Mouse (Mus musculus) limb, embryonic 12.5 days (tissue): ENCODE results near the gene Nelfb. TPM values are rescaled to one million over a fixed set of nuclear protein-coding genes. Genes with fewer than 3 reads are reported as not detected.
"Not testable (repeated sequence)": the region's sequence is repeated elsewhere in the genome, so short reads cannot be mapped to it uniquely, and the experiment has no call there.

Source experiments
- ATAC-seq: fragments of 200-750 bp; cut with Nextera tagmentation; 2 replicates; pipeline ENCODE4 v1.8.0; 2017; ENCODE audit warnings: low read depth, moderate TSS enrichment; ENCODE audit not compliant: insufficient number of reproducible peaks, insufficient read depth, low FRiP score, low TSS enrichment
- H3K27ac ChIP-seq: fragments of 300-500 bp; sonication (generic); 2 replicates; pipeline ENCODE4 v1.5.1; 2016; ENCODE audit warnings: mild to moderate bottlenecking, moderate library complexity
- H3K27me3 ChIP-seq: fragments of 300-500 bp; sonication (generic); 2 replicates; pipeline ENCODE4 v1.6.1; 2016; ENCODE audit warnings: mild to moderate bottlenecking, moderate library complexity
- H3K36me3 ChIP-seq: fragments of 300-500 bp; sonication (generic); 2 replicates; pipeline ENCODE4 v1.6.1; 2016; ENCODE audit warnings: mild to moderate bottlenecking, moderate library complexity
- H3K4me1 ChIP-seq: fragments of 300-500 bp; sonication (generic); replicated peaks from 2 replicates; pipeline ENCODE4 v1.6.1; 2016
- H3K4me2 ChIP-seq: fragments of 300-500 bp; sonication (generic); 2 replicates; pipeline ENCODE4 v1.6.1; 2016; ENCODE audit warnings: mild to moderate bottlenecking, moderate library complexity
- H3K4me3 ChIP-seq: fragments of 300-500 bp; sonication (generic); replicated peaks from 2 replicates; pipeline ENCODE4 v1.5.1; 2016; ENCODE audit warnings: mild to moderate bottlenecking
- H3K9ac ChIP-seq: fragments of 300-500 bp; sonication (generic); replicated peaks from 2 replicates; pipeline ENCODE4 v1.6.1; 2016; ENCODE audit warnings: mild to moderate bottlenecking, moderate library complexity
- H3K9me3 ChIP-seq: fragments of 300-500 bp; sonication (generic); 2 replicates; pipeline ENCODE4 v1.6.1; 2016; ENCODE audit warnings: mild to moderate bottlenecking, moderate library complexity
- WGBS: fragments of 180-500 bp; shearing (Covaris S2); methylation state at CpG from one replicate; pipeline ENCODE4 v1.1.7; 2016; 5-methylcytosine and 5-hydroxymethylcytosine counted together
- polyA plus RNA-seq: library from polyadenylated mRNA; unstranded; fragments of >200 nt; fragmentation: Nextera tagmentation; extraction: Ambion mirVana; gene quantifications from 2 replicates; pipeline ENCODE4 v1.2.1, GENCODE M21; 2016

Gene Nelfb
- polyA plus RNA-seq, result 118 and 121 TPM in 2 replicates

GRCm38 (mm10) chr2:25211121-25211670, at the start of gene Nelfb:
Nelfb (minus strand) TSS chr2:25211489.
- Histone ChIP-seq H3K4me1 (peaks cover 14% of the 10 kb centered on the region), H3K36me3 (peaks cover 28% of the 10 kb centered on the region), H3K9me3 (no peaks in the 10 kb centered on the region), H3K27me3 (peaks cover 22% of the 10 kb centered on the region), H3K4me2 (peak within 1 kb of the TSS; percentile 94), H3K9ac (peak within 1 kb of the TSS; percentile 90), H3K4me3 (peak within 1 kb of the TSS; percentile 83), H3K27ac (peak within 1 kb of the TSS; percentile 92)
- WGBS, result under 1% methylated on average over 44 of the region's 44 CpGs
- peak; percentile 85 for ATAC-seq

- Histone ChIP-seq H3K4me2 (no peak overlapping the region), H3K36me3 (no peaks in the 10 kb centered on the region), H3K9ac (no peak overlapping the region), H3K27me3 (peaks cover 12% of the 10 kb centered on the region), H3K27ac (no peak overlapping the region), H3K4me3 (no peak overlapping the region), H3K9me3 (no peaks in the 10 kb centered on the region), H3K4me1 (peaks cover 24% of the 10 kb centered on the region)
- no peak for ATAC-seq
- WGBS, result 67% methylated on average over 2 of the region's 2 CpGs
These were observed 47.6 kb upstream of the Nelfb start for GRCm38 (mm10) chr2:25258887-25259286.

GRCm38 (mm10) chr2:25257250-25257649, 46.0 kb upstream of the Nelfb start:
- not testable (repeated sequence) for H3K4me2 ChIP-seq, H3K9me3 ChIP-seq, ATAC-seq, H3K36me3 ChIP-seq, H3K4me3 ChIP-seq, H3K27me3 ChIP-seq, H3K27ac ChIP-seq, H3K9ac ChIP-seq
- peaks cover 15% of the 10 kb centered on the region for H3K4me1 ChIP-seq
- 88% methylated on average over 5 of the region's 5 CpGs for WGBS

DNA sequence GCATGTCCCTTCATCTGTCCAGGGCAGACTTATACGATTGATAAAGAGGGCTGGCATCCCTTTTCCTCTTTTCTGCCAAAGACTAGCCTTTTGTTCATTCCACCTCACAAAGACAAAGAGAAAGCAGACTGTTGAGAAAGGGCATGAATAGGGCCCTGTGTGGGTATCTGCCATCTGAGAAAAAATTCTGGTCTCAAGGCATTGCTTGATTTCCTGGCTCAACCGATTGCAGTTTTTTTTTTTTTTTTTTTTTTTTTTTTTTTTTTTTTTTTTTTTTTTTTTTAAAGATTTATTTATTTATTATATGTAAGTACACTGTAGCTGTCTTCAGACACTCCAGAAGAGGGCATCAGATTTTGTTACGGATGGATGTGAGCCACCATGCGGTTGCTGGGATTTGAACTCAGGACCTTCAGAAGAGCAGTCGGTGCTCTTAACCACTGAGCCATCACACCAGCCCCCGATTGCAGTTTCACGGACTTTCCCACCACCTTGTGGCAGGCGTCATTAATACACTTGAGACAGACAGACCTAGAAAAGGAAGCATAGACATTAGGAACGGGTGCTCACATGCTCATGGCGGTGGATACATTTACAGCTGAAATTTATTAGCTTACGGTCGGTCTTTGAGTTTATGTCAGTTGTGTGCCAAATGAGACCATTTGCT, 45.3 kb upstream of the Nelfb start:
- H3K9ac ChIP-seq, result peak overlapping the region; percentile 75; the same call in 1 of the 2 replicates
- H3K4me2 ChIP-seq, result peak overlapping the region; percentile 97
- H3K4me3 ChIP-seq, result peak overlapping the region; percentile 79
- 59% methylated on average over 12 of the region's 12 CpGs for WGBS
- not testable (repeated sequence) for H3K9me3 ChIP-seq, H3K27ac ChIP-seq, H3K27me3 ChIP-seq, ATAC-seq
- H3K36me3 ChIP-seq, result peaks cover 10% of the 10 kb centered on the region
- H3K4me1 ChIP-seq, result peaks cover 15% of the 10 kb centered on the region

- Histone ChIP-seq H3K27me3 (no peaks in the 10 kb centered on the region), H3K4me2 (peak within 1 kb of the TSS; percentile 97)
- peak; percentile 57; the same call in 1 of the 2 replicates for ATAC-seq
These were observed 44.0 kb upstream of the Nelfb start, which contains the start of gene Tmem203 for GRCm38 (mm10) chr2:25255284-25255779. Tmem203 (plus strand) TSS chr2:25255439.

DNA sequence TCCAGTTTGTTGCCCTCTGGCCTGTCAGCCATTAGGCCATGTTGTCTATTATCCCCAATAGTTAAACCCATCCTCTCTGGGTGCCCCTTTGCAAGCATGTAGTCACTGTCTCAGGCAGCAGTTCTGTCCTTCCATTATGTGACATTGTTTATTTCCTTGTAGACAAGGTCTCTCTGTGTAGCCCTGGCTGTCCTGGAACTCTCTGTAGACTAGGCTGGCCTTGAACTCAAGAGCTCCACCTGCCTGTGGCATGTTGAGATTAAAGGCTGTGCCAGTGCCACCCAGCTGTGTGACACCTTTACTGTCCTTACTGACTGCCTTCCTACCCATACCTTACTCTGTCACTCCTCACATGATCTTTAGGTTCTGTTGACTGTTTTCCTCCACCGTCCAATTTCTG, 41.0 kb upstream of the Nelfb start:
- 80% methylated on average over 1 of the region's 1 CpGs for WGBS
- Histone ChIP-seq H3K27ac (no peak overlapping the region), H3K36me3 (peaks cover 53% of the 10 kb centered on the region)

More at GRCm38 (mm10) chr2:25255284-25255779, 44.0 kb upstream of the Nelfb start, which contains the start of gene Tmem203:
- Histone ChIP-seq H3K9me3 (no peaks in the 10 kb centered on the region), H3K4me3 (peak within 1 kb of the TSS; percentile 79), H3K9ac (peak within 1 kb of the TSS; percentile 75), H3K4me1 (peaks cover 15% of the 10 kb centered on the region), H3K36me3 (peaks cover 23% of the 10 kb centered on the region), H3K27ac (peak within 1 kb of the TSS; percentile 64)
- under 1% methylated on average over 39 of the region's 39 CpGs for WGBS

DNA sequence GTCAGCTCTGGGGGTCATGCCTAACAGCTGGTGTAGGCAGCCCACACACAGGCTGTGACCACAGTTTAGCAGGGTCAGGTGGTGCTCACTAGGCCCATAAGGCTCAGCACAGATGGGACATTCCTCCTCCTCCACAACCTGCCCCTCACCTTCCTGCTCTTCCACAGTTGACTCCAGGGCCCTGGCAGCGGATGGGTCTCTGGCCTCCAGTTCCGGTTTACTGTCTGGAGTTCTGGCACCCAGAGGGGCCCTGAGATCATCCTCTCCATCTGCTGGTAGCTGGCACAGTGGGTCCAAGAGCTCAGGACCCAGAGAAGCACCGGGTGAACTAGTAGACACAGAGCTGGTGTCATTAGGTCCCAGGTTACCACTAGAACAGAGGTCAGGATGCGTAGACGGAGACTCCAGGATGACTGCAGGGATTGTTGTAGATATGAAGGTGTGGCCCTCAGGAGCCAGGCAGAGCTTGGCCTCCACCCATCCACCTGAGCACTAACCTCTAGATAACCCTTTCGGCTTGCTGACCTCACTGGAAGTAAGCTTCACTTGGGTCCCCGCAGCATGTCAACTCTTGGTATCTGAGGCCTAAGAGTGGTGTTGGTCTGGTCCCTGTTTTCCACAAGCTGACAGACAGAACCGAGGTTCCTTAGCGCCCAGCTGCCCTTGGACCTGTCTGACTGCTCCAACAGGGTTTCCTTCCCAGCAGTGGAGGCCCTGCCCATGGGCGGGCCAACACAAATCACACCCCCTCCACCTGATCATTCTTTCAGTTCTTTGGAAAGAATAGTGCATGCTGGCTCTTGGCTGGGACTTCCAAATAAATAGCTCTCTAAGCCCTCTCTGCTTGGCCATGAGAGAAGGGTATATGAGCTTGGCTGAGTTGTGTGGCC, 35.1 kb upstream of the Nelfb start, which contains the start of gene AL732309.1:
AL732309.1 (minus strand) TSS at position 681 of the 890 bp plus-strand sequence.
- no peak within 1 kb of the TSS for H3K4me2 ChIP-seq
- no peak within 1 kb of the TSS for H3K27ac ChIP-seq
- peaks cover 60% of the 10 kb centered on the region for H3K36me3 ChIP-seq
- no peak for ATAC-seq
- H3K9me3 ChIP-seq, result no peaks in the 10 kb centered on the region
- H3K27me3 ChIP-seq, result peaks cover 31% of the 10 kb centered on the region
- H3K4me1 ChIP-seq, result peaks cover 13% of the 10 kb centered on the region
- H3K4me3 ChIP-seq, result no peak within 1 kb of the TSS
- WGBS, result 84% methylated on average over 10 of the region's 10 CpGs
- no peak within 1 kb of the TSS; the same call in 1 of the 2 replicates for H3K9ac ChIP-seq

More for the DNA sequence above, 41.0 kb upstream of the Nelfb start:
- peaks cover 15% of the 10 kb centered on the region for H3K4me1 ChIP-seq
- no peaks in the 10 kb centered on the region for H3K9me3 ChIP-seq
- no peak overlapping the region for H3K4me3 ChIP-seq
- no peak for ATAC-seq
- H3K9ac ChIP-seq, result no peak overlapping the region
- H3K4me2 ChIP-seq, result no peak overlapping the region
- H3K27me3 ChIP-seq, result no peaks in the 10 kb centered on the region

DNA sequence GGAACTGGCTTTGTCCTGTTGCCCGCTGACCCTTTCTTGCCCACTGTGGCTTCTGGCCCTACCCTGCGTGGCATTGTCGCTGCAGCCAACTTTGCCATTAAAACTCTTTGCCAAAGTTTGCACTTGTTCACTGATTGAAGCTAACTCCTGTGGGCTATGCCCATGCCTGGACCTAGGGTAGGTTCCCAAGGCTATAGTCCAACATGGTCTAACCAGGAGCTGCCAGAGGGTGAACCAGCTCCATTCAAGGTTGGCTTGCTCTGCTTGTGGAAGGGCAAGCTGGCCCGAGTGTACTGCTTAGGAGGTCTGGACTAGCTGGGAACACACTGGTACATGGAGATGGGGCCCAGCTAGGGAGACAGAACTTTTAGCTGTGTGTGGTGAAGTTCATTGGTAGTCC, 32.9 kb upstream of the Nelfb start:
- ATAC-seq, result no peak
- no peak overlapping the region for H3K9ac ChIP-seq
- no peak overlapping the region for H3K27ac ChIP-seq
- H3K4me2 ChIP-seq, result no peak overlapping the region
- no peaks in the 10 kb centered on the region for H3K9me3 ChIP-seq
- peaks cover 43% of the 10 kb centered on the region for H3K27me3 ChIP-seq
- peaks cover 37% of the 10 kb centered on the region; the same call in 1 of the 2 replicates for H3K36me3 ChIP-seq
- H3K4me3 ChIP-seq, result no peak overlapping the region
- H3K4me1 ChIP-seq, result peaks cover 24% of the 10 kb centered on the region
- WGBS, result 91% methylated on average over 4 of the region's 4 CpGs

DNA sequence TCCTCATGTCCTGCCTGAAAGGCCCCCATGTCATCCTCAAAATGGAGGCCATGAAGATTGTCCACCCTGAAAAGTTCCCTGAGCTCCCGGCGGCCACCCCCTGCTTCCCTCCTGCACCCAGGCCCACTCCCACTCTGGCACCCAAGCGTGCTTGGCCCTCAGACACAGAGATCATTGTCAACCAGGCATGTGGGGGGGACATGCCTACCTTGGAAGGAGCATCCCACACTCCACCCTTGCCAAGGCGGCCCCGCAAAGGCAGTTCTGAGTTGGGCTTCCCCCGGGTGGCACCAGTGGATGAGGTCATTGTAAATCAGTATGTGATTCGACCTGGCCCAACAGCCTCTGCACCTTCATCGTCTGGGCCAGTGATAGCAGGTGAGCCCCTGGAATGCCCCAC, 32.1 kb upstream of the Nelfb start:
- Histone ChIP-seq H3K27ac (no peak overlapping the region), H3K27me3 (peaks cover 48% of the 10 kb centered on the region), H3K9me3 (no peaks in the 10 kb centered on the region), H3K4me3 (no peak overlapping the region), H3K9ac (no peak overlapping the region), H3K4me1 (peaks cover 24% of the 10 kb centered on the region), H3K4me2 (no peak overlapping the region), H3K36me3 (peaks cover 29% of the 10 kb centered on the region; the same call in 1 of the 2 replicates)
- 78% methylated on average over 8 of the region's 8 CpGs for WGBS
- ATAC-seq, result no peak

DNA sequence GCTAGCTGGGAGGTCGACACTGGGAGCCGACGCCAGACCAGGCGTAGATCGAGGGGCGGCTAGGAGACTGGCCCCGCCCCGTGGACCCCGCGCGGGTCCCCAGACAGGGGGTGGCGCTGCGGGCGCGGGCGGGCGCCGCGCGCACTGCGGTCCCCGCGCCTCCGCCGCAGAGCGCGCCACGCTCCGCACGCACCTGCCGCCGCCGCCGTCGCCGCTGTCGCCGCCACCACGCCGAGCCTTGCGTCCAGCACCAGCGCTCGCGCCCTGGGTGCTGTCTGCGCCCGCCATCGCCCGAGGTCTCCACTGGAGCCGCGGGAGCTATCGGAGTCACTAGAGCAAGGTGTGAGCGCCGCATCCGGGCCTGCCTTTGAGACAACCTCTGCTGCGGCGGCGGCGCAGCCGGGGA, 30.8 kb upstream of the Nelfb start, which contains the start of the genes Rnf208 and Cysrt1:
Rnf208 (plus strand) TSS at position 155 of the 406 bp plus-strand sequence.
Cysrt1 (minus strand) TSS at position 352 of the 406 bp plus-strand sequence.
- ATAC-seq, result no peak
- H3K4me1 ChIP-seq, result peaks cover 24% of the 10 kb centered on the region
- peak within 1 kb of the TSS; percentile 96 for H3K4me2 ChIP-seq
- peaks cover 56% of the 10 kb centered on the region for H3K27me3 ChIP-seq
- 0% methylated on average over 57 of the region's 59 CpGs for WGBS
- peak within 1 kb of the TSS; percentile 56 for H3K4me3 ChIP-seq
- peaks cover 17% of the 10 kb centered on the region; the same call in 1 of the 2 replicates for H3K36me3 ChIP-seq
- no peak within 1 kb of the TSS for H3K27ac ChIP-seq
- H3K9me3 ChIP-seq, result no peaks in the 10 kb centered on the region
- H3K9ac ChIP-seq, result peak within 1 kb of the TSS; percentile 67
